Mouse (Mus musculus) embryonic facial prominence, embryonic 15.5 days (tissue): ENCODE measurements around the gene Gm9821. TPM values are rescaled to one million over a fixed set of nuclear protein-coding genes. Genes with fewer than 3 reads are reported as not detected.

ENCODE experiments used
- ATAC-seq: fragments of 200-750 bp; cut with Nextera tagmentation; 2 replicates; pipeline ENCODE4 v1.8.0; 2017; ENCODE audit warnings: low read depth, moderate TSS enrichment; ENCODE audit not compliant: insufficient number of reproducible peaks, low FRiP score, low TSS enrichment
- H3K27ac ChIP-seq: fragments of 300-500 bp; sonication (generic); replicated peaks from 2 replicates; pipeline ENCODE4 v1.5.1; 2015; ENCODE audit warnings: mild to moderate bottlenecking, inconsistent platforms
- H3K27me3 ChIP-seq: fragments of 300-500 bp; sonication (generic); 2 replicates; pipeline ENCODE4 v1.6.1; 2015; ENCODE audit warnings: inconsistent platforms
- H3K36me3 ChIP-seq: fragments of 300-500 bp; sonication (generic); 2 replicates; pipeline ENCODE4 v1.6.1; 2015; ENCODE audit warnings: mild to moderate bottlenecking, inconsistent platforms
- H3K4me1 ChIP-seq: fragments of 300-500 bp; sonication (generic); 2 replicates; pipeline ENCODE4 v1.6.1; 2015; ENCODE audit warnings: inconsistent platforms
- H3K4me2 ChIP-seq: fragments of 300-500 bp; sonication (generic); replicated peaks from 2 replicates; pipeline ENCODE4 v1.6.1; 2015; ENCODE audit warnings: mild to moderate bottlenecking, inconsistent platforms
- H3K4me3 ChIP-seq: fragments of 300-500 bp; sonication (generic); replicated peaks from 2 replicates; pipeline ENCODE4 v1.5.1; 2015; ENCODE audit warnings: mild to moderate bottlenecking, inconsistent platforms
- H3K9ac ChIP-seq: fragments of 300-500 bp; sonication (generic); 2 replicates; pipeline ENCODE4 v1.6.1; 2015; ENCODE audit warnings: inconsistent platforms
- H3K9me3 ChIP-seq: fragments of 300-500 bp; sonication (generic); replicated peaks from 2 replicates; pipeline ENCODE4 v1.6.1; 2016; ENCODE audit warnings: inconsistent platforms
- WGBS: fragments of 180-500 bp; shearing (Covaris S2); methylation state at CpG from one replicate; pipeline ENCODE4 v1.1.7; 2015; 5-methylcytosine and 5-hydroxymethylcytosine counted together
- microRNA-seq: library from miRNA; unstranded; fragments of <30 nt; microRNA quantifications from one replicate; pipeline ENCODE4, GENCODE M21; 2016; ENCODE audit warnings: borderline number of aligned reads
- polyA plus RNA-seq: library from polyadenylated mRNA; unstranded; fragments of >200 nt; fragmentation: Nextera tagmentation; extraction: Ambion mirVana; gene quantifications from 2 replicates; pipeline ENCODE4 v1.2.1, GENCODE M21; 2015

Gene Gm9821
- polyA plus RNA-seq, 1 experiment from 2014 or later: 0.79 TPM

DNA sequence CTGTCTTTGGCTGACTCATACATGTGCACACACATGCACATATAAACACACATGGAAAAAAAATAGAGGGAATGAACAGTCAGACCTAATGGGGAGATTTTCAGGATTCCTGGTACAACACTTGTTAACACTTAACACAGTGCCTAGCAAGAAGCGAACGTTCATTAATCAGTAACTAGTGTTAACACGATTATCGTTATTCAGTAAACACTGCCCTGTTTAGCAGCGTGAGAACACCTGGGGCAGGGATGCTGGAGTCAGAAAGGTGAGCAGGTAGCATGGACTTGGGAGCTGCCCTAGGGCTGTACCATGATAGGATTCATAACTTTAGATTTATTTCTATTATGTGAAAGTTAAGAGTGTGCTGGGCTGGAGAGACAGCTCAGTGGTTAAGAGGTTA is 50.5 kb downstream of the Gm9821 start:
- Histone ChIP-seq H3K27me3 (no peaks in the 10 kb centered on the region), H3K9ac (no peak overlapping the region), H3K4me1 (no peaks in the 10 kb centered on the region), H3K27ac (no peak overlapping the region), H3K36me3 (peaks cover 41% of the 10 kb centered on the region), H3K4me2 (no peak overlapping the region), H3K9me3 (no peaks in the 10 kb centered on the region), H3K4me3 (no peak overlapping the region)
- 83% methylated on average over 5 of the region's 5 CpGs for WGBS
- ATAC-seq: no peak

Small RNAs within 50 kb of the gene (microRNA-seq; reads per million reads assigned to microRNA genes)
- not detected for gene Mir6999

Other genes with a start within 250 kb of the Gm9821 start
- 31.6 and 33.5 TPM in 2 replicates for gene Atg13, start 235.1 kb upstream of the Gm9821 start, polyA plus RNA-seq
- gene Harbi1, start 234.9 kb upstream of the Gm9821 start, polyA plus RNA-seq: 19.3 and 25.4 TPM in 2 replicates
- 17.3 and 18.1 TPM in 2 replicates for gene Ambra1, start 215.6 kb upstream of the Gm9821 start, polyA plus RNA-seq
- gene Chrm4, start 18.5 kb upstream of the Gm9821 start, polyA plus RNA-seq: 0.25 and 0.49 TPM in 2 replicates
- gene Mdk, start 13.4 kb upstream of the Gm9821 start, polyA plus RNA-seq: 879 and 898 TPM in 2 replicates
- 36.3 and 39.9 TPM in 2 replicates for gene Dgkz, start 30.2 kb downstream of the Gm9821 start, polyA plus RNA-seq
- gene Creb3l1, start 78.8 kb downstream of the Gm9821 start, polyA plus RNA-seq: 36.8 and 44.3 TPM in 2 replicates
- 36.1 and 37.6 TPM in 2 replicates for gene Phf21a, start 147.4 kb downstream of the Gm9821 start, polyA plus RNA-seq